Mouse (Mus musculus) frontal cortex, postnatal 25 days (tissue): ENCODE measurements around the gene Wnt9b.

ENCODE experiments used
- DNase-seq, 2 experiments: peaks; one replicate each; pipeline ENCODE4 v3.0.0; 2022; ENCODE audit warnings: low spot score in 2 of 2

Gene Wnt9b

DNA sequence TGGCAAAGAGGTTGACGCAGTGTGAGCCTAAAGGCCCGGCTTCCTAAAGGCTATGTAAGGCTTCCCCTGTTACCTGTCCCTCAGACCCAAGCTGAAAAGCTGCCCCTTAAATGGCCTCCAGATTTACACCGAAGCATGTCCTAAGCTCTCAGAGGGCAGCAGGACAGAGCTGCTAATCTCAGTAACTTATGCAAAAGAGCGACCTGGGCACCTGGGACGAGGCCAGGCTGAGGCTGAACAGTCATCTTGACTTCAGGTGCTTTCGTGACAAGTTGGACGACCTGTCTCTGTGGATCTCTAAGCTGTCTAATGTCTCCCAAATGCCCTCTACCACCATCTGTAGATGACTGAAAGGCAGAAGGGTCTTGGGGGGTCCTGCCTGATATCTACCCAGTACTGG is 17.3 kb downstream of the Wnt9b start:
- DNase-seq, result no peak

DNA sequence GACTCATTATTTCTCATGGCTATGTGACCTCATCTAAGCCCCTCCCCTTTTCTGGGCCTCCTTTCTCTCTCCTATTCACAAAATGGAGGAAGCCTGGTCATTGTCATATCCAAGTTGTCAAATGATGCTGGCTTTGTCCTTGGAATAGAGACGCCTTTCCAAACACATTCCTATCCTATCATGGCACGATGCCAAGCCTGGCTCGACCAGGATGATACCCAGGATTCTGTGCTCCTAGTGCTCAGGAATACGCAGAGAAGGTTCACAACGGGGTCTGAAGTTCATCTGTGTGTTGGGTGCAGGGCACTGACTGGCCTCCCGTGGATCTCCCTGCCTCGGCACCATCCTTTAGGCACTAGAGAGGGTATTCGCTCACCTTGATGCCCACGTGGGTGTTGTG is 18.0 kb downstream of the Wnt9b start:
- no peak for DNase-seq

DNA sequence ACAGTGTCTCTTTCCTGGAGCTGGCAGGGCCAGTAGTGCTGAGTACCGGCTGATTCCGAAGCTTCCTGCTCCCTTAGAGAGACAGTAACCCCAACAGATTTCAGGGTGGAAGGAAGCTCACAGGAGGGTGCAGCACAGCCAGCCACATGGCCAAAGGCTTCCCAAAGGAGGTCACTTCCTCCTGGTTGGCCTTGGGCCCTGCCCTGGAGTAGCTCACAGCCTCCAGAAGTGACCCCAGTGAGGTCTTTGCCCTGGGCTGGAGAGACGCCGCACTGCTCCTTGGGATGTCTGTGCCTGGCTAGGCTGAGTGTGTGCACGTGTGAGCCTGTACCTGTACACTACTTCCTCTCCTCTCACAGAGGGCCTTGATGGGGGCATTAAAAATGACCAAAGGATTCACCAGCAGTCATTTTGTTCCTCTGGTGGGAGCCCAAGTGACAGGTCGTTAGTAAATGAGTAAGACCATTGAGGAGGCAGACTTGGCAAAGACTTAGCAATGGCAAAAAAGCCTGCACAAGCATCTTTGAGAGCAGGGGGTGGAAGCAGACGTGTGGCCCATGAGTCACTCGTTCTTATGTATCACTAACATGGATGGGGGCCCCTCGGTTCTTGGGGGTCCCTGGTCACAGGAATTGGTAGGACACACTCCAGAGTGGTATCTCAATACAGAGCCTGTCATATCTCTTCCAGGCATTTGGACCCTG is 20.2 kb downstream of the Wnt9b start:
- no peak for DNase-seq

DNA sequence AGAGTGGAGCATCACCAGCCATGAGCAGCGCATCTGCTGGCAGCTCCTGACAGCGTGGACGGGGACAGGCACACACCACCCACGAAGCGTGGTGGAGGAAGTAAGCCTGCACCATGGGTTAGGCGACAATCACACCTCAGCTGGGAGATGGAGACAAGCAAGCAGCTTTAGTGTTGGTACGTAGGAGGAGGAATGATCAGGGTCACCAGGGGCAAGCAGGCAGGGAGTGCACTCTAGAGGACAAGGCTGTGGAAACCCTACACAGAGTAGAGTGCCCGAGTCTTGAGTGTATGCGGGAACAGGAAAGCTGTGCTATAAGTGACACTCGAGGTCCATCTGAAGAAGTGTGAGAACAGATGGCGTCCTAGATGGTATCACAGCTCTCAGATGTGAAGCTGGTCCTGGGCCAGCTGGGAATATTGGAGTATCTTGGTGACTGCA is 25.3 kb downstream of the Wnt9b start:
- peak in 1 of 2 experiments; percentile 37 for DNase-seq

DNA sequence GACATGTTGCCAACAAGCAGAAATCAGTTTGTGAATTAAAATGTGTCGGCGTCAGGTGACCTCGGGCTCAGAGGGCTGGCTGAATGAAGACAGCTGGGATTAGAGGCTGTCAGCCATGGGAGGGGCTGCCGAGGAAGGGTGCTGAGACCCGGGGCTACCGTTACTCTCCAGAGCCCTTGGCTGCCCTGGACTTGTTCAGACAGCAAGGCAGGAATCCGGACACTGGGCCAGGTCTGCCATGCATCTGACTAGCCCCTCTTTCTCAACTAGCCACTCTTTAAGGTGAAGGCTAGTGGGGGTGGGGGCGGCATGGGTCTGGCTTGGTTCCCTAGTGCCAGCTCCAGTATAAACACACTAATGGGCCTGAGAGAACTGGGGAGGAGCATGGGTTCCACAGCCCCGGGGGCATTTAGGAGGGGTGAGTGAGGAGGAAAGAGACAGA is 27.6 kb downstream of the Wnt9b start:
- DNase-seq, result no peak

DNA sequence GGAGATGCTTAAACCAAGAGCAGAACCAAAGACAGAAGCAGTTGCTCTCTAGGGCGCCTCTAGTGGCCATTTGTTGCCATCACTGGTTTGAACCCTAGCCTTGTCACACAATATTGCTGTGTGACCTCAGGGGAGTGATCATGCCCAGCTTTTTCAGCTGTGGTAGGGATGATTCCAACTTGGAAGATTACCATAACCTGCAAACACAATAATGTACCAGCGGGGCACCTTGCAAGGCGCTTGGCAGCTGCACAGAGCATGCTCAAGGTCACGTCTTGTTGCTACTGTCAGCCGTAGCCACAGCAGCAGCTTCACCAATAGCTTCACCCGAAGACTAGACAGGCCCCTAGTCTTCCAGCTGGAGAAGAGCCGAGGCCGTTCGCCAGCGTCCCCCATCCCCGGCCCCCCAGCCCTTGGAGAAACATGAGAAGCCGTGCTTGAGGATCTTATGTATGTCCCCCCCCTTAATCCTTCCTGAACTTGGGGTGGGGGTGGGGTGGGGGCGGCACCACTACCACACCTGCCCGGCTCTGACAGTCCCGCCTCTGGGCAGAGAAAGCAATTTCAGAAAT is 28.1 kb downstream of the Wnt9b start:
- DNase-seq, result no peak

DNA sequence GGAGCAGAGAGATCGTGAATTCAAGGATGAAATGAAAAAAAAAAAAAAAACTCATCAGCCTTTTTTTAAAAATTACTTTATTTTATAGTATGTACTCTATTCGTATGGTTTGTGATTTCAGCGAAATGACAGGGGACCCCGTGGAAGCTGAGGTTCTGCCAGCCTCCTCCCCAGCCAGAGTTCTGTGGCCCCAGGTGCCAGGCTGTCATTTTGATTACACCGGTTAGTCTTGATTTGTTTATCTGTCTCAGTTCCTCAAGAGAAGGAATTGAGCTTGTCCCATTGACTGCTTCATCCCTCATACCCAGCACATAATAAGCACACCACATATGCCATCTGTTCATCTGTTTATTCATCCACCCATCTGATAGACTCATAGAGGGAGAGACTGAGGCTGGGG is 30.2 kb downstream of the Wnt9b start:
- DNase-seq, result no peak

DNA sequence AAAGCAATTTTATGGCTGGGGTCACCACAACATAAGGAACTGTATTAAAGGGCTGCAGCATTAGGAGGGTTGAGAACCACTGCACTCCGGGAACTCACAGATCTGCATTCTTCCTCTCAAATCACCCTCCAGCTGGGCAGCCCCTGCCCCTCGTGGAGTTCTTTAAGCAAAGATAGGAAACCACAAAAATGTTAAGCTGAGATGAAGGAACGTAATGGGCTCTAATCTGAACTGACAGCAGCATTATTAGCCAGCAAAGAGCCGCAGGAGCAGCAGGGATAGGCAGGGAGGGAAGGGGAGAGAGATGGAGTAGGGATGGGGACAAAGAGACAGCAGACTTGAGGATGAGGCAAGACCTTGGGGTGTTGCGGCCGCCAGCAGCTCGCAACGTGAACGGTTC is 32.6 kb downstream of the Wnt9b start:
- DNase-seq, result no peak

DNA sequence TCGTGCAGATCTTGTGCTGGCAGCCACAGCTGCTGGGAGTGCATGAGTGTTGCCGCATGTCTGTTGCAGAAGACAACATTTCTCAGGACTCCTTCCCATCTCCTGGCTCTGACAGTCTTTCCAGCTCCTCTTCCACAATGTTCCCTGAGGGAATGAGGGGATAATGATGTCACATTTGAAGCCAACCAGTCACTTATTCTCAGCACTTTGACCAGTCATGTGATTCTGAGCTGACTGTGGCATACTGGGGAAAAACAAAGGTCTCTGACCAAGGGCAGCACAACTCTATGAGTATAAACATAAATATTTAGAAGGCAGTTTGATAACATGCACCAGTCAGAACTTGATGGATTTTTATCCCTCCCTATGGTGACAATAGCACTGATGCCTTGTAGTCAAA is 35.5 kb downstream of the Wnt9b start:
- DNase-seq, result no peak

DNA sequence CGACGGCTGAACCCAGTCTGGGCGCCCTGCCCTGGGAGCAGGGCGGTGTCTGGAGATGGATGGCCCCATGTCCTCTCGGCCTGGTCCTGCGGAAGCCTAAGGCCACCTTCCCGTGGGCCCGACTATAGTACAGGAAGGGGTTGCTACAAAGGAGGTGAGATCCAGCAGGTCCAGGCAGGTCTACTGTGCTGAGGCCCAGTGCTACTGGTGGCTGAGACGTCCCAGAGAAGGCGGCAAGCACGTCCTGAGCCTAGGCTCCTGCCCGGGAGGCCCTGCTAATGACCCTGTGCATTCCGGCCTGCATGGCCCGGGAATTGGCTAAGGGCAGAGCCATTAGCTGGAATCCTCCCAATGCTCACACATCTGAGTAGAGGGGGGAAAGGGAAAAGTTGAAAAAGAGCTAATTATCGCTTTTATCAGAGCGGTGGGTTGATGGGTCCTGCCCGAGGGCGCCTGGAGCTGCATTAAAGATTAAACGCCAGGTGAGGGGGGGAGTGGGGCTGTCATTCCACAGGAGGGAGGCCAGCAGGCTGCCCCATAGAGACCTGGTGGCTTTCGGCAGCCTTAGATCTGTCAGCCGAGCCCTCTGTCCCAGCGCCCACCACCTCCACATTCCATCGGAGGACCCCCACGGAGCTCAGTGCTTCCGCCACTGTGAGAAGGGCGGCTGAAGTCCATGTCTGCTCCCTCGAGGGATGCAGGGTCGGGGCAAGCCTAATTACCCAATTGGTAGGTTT is 37.6 kb downstream of the Wnt9b start:
- no peak for DNase-seq

DNA sequence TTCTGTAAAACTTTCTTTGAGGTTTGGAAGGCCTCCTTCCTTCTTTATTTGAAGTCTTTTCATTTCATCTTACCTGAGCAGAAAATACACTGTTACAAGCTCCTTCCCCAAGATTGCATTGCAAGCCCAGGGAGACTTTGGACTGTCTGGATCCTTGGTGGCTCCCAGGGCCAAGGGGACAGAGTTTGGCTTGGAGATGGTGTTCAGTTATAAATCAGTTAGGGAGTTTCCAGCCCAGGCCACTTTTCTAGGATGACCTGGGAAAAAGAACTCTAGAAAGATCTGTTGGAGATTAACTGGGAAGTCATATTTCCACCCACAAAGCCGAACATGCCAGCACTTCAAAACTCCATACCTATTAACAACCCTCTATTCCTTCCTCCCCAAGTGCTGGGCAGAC is 39.6 kb downstream of the Wnt9b start:
- DNase-seq, result no peak

DNA sequence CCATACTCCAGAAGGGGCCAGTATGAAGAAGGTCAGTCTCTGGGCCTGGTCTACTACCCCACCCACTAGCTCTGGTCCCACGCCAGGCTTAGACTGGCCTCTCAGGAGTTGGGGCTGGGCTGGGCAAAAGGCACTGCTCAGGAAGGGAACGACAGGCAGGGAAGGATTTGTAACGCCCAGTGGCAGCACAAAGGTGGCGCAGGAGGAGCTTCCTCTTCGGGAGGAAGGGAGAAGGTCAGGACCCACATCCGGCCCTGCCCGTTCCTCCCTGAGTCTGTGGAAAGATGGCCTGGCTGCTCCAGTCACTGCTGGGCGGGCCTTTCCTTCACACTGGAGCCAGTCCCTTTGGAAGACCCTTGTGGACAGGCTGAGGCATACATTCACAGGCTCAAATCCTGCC is 42.6 kb downstream of the Wnt9b start:
- no peak for DNase-seq

DNA sequence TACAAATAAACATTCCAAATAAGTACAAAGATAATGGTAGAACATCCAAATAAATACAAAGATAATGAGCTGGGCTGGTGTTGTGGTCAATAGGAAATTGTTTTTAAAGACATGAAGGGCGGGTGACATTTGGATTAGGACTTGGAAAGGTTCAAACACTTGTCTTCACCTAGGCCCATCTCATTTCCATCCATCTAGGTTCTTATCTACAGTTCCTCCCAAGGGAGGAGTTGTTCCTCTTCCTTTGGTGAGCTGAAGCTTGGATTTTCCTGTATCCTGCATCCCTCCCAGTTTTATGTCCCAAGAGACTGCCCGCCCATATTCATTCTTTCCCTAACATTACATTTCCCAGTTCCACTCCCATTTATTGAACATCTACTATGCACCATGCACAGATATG is 51.4 kb downstream of the Wnt9b start:
- no peak for DNase-seq

DNA sequence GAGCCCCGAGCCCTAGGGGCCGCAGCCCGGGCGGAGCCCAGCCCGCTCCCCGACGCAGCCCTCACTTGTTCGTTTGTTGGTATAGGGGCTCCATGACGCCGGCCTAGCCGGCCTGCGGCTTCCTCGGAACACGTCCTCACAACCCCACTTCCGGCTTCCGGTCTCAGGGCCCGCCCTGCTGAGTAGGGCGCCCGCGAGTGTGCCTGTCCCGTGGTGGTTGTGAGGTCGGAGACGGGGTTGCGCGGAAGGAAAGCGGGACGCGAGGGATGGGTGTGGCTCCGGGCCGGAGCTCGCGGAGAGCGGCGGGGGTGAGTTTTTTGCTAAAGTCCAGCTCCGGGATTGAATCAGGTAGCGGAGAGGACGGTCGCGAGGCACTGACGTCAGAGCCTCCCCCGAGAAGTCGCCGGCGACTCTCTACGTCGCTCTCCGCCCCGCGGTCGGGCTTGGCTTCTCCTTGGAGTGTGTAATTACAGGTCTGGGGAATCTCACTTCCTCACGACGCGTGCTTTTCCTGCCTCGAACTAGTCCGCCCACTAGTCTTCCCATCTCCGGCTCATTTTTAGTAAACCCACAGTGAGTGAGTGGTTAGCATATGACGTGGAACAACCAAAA is 52.0 kb downstream of the Wnt9b start, which contains the start of gene Gosr2:
Gosr2 (minus strand) TSS at position 334 of the 612 bp plus-strand sequence.
- DNase-seq, result peak; percentile 85 to 87

DNA sequence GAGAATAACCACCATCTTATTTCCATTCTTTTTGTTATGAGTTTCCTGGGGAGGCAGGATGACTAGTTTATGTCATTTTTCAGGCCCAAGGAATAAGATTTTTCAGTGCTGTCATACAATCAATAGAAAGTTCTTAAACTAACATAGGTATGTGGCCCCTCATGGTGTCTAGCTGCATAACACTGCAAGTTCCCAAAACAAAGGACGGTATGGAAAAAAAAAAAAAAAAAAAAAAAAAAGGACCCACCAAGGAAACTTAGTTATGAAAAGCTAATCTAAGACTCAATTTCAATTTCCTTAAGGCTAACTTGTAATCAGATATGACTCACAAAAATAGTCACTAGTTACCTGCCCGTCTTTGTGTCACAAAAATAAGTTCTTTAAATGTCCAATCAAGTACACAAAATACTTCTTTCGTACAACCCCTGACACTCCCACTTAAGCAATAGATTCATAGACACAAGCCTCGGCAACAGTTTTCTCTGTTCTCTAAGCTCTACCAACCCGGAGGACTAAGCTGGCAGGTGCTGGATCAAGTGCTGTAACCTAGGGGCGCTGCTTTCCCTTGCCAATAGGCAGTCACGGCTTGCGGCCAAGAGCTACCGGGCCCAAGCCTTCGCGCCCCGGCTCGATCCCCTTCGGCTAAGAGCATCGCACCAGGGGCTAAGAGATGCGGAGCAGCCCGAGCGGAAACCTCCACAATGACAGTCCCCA is 52.6 kb downstream of the Wnt9b start:
- DNase-seq, result no peak

DNA sequence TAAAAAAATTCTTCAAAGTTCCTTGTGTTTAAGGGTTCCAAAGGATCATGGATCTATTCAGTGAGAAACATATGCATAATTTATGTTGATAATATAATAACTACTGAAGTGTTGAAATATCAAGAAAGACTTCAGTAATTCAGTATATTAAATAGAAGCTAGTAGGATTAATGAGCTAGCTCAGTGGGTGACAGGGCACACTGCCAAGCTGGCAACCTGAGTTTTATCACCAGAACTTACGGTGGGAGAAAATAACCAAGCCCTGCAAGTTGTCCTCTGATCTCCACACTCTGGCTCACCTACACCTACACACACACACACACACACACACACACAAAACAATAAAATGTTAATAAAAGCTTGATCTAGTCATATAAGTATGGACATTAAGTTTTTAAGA is 56.4 kb downstream of the Wnt9b start:
- DNase-seq, result no peak

DNA sequence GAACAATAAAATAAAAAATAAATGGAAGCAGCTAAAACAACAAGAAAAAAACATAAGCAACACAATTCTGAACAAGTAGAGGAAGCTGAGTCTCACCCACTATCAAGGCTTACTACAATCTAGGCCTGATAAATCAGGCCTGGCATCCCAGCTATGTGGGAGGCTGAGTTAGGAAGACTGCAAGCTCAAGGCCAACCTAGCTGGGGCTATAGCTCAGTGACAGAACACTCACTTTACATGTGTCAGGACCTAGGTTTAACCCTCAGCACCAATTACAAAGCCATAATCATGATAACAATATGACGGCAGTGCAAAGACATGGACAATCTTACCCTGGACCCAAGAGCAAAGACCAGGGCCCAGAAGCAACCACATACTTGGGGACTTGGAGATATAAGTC is 58.6 kb downstream of the Wnt9b start:
- no peak for DNase-seq

DNA sequence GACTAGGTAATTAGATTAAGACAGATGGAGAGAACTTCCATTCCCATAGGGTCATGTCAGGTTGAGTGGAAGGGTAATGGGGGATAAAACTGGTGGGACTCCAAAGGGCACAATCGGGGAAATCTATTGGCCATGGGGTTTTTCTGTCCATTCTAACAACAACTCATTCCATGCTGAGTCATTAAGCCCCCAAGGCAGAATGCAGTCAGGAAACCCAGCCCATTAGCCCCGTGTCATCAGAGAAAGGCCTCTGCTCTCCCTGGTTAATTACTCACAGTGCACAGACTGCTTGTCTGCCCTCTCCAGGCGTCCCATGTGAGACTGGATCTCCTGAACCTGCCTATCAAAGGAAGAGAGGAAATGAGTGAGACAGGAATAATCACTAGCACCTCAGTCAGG is 60.6 kb downstream of the Wnt9b start:
- no peak for DNase-seq

DNA sequence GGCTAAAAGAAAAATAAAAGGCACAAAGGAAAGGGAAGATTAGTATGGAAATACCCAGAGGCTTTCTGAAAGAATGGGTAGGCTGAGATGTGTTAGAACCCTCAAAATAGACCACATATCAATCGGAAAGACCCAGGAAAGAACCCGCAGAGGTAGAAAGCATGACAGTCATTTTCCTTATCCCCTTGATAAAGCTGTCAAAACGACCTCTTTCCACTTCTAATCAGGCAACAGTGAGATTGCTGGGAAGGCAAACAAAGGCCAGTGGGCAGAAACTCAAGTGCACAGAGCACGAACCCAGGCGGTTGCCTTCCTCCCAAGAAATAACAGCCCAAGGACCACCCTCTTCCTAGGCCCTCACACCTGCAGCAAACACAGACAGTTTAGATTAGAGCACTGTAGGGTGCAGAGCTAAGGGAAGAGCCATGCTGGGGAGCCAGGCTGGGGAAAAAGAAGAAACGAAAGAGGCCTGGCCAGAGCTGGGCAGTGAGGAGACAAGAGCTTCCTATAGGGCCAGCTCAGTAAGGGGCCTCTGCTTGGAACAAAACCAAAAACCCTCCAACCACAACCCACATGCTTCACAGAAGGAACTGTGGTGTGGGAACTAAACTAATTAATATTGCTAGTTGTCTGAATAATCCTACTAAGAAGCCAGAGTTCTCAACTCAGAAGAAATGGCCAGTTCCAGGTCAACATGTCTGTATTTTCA is 61.2 kb downstream of the Wnt9b start:
- DNase-seq, result no peak

DNA sequence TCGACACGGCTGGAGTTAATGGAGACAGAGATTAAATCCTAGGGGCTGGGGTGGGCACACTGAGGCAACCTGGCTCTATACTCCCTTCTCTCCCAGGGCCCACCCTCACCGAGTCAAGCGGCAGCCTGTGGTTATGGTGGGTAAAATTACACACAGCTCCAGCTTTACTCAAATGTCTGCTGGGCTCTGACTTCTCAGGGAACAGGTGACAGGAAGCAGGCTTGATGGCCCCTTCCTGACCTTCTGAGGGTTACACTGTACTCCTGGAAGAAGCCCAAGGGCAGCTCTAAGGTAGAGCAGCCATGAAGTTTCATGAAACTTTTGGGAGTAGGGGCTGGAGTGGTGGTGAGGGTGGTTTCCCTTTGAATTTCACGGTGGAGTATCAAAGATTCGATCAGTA is 62.9 kb downstream of the Wnt9b start:
- no peak for DNase-seq

DNA sequence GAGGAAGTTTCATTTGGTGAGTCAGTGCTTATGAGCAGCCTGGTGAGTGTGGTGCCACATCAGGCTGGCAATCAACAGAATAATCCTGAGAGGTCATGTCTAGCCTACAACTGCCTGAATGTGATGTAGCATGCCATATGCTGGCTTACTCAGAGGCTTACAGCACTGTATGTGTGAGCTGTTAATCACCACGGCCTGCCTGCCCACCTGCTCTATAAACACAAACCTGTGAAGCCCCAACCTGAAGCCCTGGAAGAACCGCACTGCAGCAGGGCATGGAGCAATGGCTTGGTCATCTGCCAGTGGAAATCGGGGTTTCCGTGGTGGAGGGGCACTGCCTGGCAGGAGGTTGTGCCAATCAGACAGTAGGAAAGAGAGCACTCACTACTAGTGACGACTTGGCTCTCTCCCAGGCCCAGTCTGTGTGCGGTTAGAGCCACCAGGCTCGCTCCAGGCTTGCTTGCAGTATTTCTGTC is 64.3 kb downstream of the Wnt9b start:
- DNase-seq, result no peak
